Mouse (Mus musculus): ENCODE data around the gene Sash3.

The Sash3 gene

DNA sequence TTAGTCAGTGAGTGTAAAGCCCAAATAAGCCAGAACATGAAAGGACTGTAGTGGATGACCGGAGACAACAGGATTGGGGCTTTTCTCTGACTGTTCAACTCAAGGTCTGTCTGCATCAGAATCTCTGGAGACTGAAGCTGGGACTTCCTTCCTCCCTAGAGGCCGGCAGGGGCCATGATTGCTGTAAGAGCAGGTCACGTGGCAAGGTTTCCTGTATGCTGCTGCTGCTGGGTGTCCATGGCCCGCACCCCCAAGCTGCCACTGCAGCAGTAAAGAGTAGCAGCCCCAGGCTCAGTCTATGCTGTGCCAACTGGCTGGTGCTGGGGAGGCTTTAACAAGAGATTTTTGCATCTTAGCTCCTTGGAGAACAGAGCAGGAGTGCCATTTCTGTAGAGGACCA, at the start of gene Sash3:
Gene Sash3, plus strand, starts transcription at position 175 of the 400 bp plus-strand sequence.
- no peak for ATAC-seq (ENCODE audit: insufficient number of reproducible peaks, low FRiP score, low TSS enrichment)

DNA sequence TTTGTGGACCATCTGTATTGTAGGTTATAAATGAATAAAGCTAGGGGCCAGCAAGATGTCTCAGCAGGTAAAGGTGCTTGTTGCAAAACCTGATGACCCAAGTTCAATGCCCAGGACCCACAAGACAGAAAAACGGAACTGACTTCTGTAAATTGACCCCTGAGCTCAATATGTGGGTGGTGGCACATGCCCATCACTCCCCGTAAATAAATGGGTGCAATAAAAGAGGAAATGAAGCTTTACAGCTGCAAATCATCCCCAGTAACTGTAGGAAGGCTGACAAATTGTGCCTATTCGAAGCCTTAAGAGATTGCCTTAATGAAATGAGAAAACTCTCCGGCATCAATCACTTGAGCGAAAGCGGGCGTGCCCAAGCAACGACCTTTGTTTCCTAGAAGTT, 49.7 kb upstream of the Sash3 start:
- ATAC-seq (ENCODE audit: insufficient number of reproducible peaks, low FRiP score, low TSS enrichment), result no peak

DNA sequence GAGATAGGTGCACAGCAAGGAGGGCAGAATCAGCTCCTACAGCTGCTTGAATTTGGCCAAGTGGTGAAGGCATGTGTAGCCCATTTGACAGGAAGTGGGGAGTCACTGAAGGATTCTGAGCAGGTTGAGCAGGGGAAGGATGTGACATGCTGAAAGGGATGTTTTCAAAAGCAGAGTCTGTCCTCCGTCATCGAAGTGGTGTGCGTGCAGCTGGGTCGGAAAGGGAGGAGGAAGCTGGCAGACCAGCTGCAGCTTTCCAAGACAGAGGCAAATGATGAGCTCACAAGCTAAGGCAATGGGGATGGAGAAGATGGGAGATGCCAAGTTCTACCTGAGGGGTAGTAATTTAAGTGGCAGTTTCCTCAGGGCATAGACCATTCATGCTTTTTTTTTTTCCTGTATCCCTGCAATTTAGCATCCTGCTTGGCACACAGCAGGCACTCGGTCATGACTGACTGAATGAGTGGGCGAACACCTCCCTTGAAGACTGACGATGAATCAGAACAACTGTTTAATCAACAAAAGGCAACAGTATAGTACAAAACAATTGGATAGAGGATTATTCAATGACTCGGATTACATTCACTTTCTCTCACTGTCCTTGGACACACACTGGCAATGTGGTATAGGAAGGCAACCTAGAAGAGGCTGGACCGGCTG, 47.6 kb upstream of the Sash3 start:
- ATAC-seq (ENCODE audit: insufficient number of reproducible peaks, low FRiP score, low TSS enrichment), result no peak

DNA sequence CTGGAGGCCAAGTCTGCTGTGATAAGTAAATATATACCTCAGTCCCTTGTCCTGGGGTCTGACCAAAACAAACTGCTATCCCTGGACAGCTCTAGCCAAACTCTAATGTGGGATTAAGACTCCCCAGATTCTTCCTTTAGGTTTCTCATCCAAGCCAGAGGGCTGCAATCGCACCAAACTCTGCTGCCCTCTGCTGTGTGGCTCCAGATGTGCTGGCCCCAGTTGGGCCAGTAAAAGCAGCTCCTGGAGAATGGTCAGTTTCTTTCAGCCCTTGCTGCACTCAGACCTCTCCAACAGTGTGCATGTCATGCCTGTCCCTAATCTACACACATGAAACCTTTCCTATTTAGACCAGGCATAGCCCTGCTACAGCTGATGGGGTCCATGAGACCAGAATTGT, 46.4 kb upstream of the Sash3 start:
- no peak for ATAC-seq (ENCODE audit: insufficient number of reproducible peaks, low FRiP score, low TSS enrichment)

DNA sequence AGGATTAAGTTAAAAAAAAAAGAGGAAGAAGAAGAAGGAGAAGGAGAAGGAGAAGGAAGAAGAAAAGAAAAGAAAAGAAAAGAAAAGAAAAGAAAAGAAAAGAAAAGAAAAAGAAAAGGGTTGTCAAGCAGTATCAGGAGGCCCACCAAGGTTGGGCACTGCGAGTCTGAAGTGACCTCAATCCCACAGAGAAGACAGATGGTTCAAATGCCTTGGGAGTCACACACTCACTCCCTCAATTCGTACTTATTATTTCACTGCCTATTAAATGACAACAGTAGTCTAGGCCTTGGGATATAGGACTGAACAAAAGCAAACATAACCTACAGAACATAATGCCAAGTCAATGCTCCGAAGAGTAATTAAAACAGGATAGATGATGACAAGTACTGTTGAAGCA, 43.0 kb upstream of the Sash3 start:
- no peak for ATAC-seq (ENCODE audit: insufficient number of reproducible peaks, low FRiP score, low TSS enrichment)

DNA sequence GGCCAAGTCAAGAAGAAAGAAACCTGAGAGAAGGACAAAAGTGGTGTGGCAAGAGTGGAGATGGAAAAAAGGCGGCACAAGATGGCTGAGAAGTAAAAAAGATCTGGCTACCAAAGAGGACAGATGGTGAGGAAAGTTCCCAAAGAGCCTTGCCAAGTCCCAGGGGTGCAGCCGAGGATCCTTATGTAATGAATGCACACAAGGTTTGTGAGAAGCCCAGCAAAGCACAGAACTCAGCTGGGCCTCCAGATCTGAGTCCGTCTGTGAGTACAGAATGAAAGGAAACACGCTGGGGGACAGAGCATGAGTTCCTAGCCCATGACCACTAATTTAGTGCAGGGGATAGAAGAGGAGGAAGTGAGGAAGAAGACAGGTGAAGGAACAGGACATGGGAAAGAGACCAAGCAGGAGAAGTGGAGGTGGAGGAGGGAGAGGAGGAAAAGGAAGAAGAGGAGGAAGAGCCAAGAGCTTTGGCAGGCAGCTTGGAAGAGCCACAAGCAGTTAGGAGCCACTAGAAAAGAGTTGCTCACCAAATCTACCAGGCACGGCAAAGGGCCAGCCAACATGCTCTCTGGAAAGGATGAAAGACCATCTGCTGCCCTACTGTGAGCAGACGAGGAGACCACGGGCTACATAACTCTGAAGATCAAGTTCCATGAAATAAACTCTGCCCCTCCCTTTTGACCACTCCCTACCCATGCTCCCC, 41.3 kb upstream of the Sash3 start:
- peak; percentile 86 for ATAC-seq (ENCODE audit: insufficient number of reproducible peaks, low FRiP score, low TSS enrichment)

DNA sequence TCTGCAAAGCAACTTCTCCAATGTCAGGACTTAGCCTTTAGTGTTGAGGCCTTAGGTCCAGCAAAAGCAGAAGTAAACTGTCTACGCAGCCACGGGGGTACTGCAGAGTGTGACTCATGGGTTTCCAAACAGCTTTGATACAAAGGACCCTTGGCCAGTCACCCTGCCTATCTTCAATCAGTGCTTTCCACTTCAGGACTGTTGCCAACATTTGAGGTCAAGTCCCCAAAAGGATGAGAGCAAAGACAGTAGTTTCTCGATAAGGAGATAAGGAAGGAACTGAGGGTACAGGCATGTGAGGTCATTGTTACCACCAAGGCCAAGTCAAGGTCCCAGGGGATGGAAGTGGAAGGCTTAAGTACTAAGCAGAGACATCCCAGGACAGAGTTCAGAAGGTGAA, 40.0 kb upstream of the Sash3 start:
- ATAC-seq (ENCODE audit: insufficient number of reproducible peaks, low FRiP score, low TSS enrichment), result no peak

DNA sequence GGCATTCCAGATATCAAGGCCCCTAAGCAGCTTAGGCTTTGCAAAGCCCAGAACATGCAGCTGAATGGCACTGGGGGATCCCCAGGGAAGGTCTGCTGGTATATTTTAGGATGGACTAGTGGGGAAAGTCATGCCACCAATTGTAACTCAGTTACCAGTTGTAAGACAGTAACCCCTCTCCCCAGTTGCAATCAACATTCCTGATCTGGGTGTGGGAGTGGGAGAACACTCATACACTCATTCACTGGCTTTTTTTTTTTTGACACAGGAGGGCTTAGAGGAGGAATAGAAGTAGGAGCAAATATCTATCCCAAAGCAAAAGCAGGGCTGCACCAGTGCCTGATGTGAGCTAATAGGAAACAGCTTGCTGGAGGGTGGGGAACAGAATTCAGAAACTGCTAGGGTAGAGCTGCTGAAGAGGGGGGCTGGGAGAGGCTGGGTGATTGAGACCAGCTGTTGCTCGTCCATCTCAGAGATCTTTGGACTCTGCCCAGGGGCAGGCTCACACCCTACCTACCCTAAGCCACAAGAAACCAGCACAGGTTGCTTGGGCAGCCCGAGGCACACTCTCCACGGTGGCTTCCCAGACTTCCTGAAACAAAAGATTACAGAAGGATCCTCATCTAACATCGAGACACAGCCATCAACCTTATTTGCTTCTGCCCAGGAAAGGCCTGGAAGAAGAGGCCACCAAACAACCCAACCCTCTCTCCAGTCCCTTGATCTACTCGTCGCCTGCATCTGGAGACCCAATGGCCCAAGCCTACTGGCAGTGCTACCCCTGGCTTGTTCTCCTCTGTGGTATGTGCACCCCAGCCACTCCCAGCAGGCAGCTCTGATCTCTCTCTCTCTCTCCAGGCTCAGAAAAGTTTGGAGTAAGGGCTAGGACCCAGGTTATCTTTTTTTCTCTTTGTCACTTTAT, 37.6 kb upstream of the Sash3 start, which contains the start of gene Xpnpep2:
Gene Xpnpep2, plus strand, starts transcription at position 332 of the 922 bp plus-strand sequence.
- ATAC-seq (ENCODE audit: insufficient number of reproducible peaks, low FRiP score, low TSS enrichment), result no peak

DNA sequence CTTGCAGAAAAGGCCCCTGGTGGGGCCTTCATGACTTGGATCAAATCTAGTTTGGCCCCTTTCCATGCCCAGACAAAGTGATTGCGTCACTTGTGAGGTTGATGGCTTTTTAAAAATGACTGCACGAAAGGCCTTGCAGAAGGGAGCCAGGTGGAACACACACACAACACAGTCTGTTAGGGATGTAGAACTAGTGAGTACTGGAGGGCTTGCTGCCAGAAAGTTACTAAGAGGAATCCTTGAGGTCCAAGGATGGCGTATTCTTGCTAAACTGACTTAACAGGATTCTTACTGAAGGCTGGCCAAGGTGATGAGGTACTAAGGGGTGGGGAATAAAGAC, 37.0 kb upstream of the Sash3 start:
- no peak for ATAC-seq (ENCODE audit: insufficient number of reproducible peaks, low FRiP score, low TSS enrichment)

DNA sequence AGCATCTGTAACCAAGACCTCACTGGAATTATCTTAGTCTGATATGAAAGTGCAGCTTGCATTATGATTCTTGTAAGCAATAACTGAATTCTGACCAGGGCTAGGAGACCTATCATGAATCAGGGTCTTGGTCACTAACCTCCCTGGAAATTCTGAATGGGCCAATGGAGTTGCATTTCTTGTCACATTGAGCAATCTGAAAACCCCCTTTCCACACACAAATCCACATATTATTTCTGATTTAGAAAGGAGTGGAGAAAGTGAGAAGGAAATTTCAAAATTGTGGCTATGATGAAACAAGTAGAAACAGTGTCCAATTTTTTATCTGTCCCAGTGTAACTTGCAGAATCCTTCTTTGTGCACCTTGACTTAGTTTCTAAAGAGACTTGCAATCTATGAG, 26.9 kb upstream of the Sash3 start:
- no peak for ATAC-seq (ENCODE audit: insufficient number of reproducible peaks, low FRiP score, low TSS enrichment)

DNA sequence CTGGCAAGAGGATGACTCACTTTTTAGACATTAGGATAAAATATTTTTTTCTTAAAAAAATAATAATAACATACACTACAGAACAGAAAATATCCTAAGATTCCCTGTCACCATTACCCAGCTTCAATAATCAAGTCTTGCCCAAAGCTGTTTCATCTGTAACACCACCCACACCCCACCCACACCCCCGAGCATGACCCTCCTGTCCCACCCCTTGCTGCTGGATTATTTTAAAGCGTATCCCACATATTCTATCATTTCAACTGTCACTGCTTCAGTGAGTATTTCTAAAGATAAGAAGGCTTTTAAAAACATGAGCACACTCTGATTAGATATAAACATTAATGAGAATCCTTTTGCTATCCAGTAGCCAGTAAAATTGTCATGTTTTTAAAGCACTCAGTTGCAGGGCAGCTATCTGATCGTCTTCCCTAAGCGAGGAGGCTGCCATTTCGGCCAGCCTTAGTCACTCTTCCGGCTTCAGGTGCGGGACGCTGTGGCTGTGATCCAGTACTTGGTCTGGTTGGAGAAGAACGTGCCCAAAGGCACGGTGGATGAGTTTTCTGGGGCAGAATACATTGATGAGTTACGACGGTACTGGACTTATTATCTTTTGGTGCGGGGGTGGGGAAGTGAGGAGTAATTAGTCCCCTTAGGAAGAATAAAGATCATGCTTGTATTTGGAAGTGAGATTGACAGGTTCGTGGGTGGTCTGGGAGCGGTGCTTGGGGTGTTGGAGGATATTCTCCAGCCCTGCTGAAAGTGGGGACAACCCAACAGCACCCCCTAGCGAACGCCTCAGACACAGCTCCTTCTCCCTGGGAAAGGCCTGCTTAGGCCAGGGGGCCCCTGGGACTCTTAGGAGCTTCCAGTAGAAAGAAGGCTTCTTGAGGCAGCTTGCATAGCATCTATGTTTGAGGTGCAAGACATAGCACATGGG, 21.8 kb upstream of the Sash3 start:
- peak; percentile 87 for ATAC-seq (ENCODE audit: insufficient number of reproducible peaks, low FRiP score, low TSS enrichment)

DNA sequence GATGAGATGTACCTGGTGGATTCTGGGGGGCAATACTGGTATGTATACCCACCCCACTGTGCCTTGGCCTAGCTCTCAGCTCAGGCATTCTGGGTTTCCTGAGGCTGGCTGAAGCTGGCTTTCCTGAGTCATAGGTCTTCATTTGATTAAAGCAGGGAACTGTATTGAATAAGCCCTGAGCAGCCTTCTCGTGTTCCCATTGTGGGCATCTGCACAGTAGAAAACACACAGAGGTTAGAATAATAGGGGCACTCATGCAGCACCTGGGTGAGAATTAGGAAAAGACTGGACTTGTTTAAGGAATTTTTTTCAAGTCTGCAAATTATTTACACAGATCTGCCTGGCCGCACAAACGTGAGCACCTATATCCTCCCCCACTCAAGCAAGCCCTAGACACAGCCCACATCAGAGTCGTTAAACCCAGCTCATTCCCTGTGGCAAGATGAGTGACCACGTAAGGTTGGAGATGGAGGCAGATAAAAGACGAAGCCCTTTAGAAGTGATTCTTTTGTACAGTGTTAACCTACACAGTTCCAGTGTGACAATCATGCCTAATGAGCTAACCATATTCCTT, 19.2 kb upstream of the Sash3 start:
- ATAC-seq (ENCODE audit: insufficient number of reproducible peaks, low FRiP score, low TSS enrichment), result no peak

DNA sequence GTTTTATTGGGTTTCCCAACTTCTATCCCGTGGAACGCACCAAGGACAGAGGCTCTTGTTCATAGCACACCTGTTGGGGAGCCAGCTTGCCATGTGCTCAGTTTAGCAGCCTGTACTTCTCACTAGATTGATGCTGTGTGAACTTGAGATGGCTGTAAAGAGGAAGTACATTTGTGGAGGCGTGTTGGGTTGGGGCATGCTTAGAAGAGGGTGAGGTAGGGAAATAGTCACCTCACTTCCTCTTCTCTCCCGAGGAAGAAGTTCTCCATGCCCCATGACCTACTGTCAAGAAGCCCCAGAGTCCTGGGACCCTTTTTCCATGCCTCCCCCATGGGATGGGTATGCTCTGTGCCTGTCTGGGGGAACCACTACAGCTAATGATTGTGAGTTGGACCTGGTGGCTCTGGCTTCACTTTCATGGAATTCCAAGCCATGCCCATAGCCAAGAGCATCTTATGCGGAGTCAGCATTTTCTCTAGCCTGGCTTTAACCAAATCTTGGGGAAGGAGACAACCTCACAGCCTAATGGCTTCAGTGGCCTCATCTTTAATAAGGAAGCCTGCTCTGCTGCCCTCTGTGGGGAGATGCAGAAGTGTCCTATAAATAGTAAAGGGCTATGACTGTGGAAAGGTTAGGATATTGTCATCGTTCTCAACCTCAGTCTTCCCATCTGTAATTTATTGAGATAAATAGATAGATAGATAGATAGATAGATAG, 18.6 kb upstream of the Sash3 start:
- ATAC-seq (ENCODE audit: insufficient number of reproducible peaks, low FRiP score, low TSS enrichment), result no peak

DNA sequence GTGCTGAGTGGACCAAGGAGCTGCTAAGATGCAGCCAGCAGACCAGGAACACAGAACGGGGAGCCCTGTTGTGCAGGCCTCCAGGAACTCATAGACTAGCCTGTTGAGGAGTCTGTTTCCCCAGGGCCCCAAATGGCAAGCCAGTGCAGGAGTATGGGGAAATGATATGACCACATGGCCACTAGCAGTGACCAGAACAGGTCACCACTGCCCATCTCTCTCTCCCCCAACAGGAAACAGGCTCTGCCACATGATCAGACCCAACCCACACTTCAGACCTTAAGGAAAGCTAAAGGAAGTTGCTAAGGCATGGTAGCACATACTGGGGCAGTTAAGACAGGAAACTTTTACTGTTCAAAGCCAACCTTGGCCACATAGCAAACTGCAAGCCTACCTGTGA, 17.1 kb upstream of the Sash3 start:
- ATAC-seq (ENCODE audit: insufficient number of reproducible peaks, low FRiP score, low TSS enrichment), result no peak

DNA sequence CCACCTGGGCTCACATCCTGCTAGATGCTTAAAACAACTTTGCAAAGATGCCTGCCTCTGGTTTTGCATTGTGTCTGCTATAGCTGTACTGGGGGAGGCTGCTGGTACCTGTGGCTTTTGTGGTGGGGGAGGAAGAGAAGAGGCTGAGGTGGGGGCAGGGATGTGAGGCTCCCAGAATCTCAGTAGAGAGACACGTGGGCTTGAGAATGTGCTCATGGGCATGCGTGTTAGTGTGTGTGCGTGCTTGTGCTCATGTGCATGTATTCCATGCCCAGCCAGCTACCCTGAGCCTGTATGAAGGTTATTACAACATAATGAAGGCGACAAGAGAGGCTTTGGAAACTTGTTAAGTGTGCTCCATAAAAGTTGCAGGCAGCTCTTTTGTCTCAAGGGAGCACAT, 9.3 kb upstream of the Sash3 start:
- ATAC-seq (ENCODE audit: insufficient number of reproducible peaks, low FRiP score, low TSS enrichment), result no peak

DNA sequence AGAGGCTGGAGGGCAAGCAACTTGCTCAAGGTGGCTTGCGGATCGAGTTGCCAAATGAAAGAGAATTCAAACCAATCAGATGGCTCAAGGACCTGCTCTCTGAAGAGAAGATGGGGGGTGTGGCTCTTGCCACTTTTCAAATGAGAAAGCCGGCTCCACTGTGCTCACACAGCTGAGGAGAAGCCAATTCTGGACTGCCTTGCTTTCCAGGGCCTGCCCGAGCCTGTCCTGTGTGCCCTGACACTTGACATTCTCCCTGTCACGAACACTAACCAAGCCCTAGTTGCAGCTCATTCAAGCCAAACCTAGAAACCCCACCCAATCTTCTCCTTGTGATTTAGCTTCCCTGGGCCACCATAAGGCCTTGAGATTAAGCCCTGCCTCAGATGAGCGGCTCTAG, 8.2 kb upstream of the Sash3 start:
- no peak for ATAC-seq (ENCODE audit: insufficient number of reproducible peaks, low FRiP score, low TSS enrichment)

DNA sequence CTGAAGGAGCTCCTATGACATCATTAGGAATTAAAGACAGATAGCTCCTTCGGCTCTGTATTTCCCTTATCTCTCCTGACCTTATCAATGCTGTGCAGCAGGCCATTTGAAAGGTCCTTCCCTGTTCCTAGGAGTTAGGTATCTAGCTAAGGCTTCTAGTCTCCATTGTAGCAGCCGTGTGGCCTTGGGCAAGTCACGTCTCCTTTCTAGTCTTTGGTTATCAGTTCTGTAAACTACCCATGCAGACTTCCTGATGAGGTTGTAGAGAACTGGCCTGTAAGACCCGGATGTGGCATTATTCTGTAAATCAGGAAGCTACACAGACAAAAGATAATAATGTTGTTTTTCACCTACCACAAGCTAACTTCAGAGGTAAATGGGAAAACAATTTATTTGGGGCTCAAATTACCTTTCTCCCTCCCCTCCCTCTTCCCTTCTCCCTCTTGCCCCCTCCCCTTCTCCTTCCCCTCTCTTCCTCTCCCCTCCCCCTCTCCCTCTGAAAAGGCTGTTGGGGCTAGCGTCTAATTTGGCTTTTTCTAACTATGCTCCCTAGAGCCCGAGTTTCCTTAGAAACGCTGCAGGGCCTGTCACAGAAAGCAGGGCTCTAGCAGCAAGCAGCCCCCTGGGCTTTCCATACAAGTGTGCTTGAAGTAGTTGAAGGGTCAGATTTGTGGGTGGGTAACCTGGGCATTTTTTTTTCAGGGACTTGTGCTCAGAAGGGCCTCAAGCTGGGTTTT, 7.5 kb upstream of the Sash3 start:
- no peak for ATAC-seq (ENCODE audit: insufficient number of reproducible peaks, low FRiP score, low TSS enrichment)

Measured in cerebellum, adult (tissue).